Mouse (Mus musculus) brain, adult 2 months (tissue): ENCODE data around the gene Slc25a18.

Experiments
- DNase-seq: peaks from one replicate; pipeline ENCODE4 v3.0.0; 2011; ENCODE audit warnings: low read depth, low spot score

Slc25a18 gene

DNA sequence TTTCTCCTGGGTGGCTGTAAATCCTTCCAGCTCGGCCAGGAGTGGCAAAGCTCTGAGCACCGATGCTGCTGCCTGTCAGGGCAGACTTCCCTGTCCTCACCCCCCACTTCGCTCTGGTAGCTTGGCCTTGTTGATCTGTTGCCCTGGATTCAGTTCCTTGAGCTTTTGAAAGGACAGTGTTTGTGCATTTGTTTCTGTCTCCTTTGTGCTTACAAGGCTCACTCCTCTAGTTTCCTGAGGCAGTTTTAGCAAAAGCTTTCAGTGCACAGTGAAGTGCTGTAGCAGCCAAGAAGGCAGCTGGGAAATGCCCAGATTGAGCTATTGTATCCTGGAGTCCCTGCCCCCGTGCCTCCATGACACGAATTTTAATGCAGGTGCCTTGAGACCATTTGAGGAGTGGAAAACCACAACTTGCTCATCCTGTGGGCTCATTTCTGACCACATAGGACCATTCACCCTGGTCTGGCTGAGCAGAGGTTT is at the start of gene Slc25a18:
Slc25a18 (plus strand) TSS at position 430 of the 480 bp plus-strand sequence.
- peak; percentile 64 for DNase-seq

DNA sequence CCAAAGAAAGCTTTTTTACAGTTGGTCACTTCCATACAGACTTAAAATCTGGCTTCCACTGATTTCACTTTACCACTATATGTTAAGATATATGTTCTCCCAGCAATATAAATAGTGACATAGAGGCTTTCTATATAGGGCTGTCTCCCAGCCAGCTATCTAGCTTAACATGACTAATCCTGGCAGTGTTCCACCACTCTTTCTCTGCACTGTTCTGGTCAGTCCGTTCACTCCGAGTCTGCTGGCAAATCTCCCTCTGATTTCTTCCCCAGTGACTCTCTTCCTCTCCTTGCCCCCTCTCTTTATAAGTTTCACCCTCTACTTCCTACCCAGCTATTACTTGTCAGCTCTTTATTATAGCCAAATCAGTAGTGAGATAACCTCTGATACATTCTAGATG is 47.4 kb upstream of the Slc25a18 start:
- peak; percentile 40 for DNase-seq

DNA sequence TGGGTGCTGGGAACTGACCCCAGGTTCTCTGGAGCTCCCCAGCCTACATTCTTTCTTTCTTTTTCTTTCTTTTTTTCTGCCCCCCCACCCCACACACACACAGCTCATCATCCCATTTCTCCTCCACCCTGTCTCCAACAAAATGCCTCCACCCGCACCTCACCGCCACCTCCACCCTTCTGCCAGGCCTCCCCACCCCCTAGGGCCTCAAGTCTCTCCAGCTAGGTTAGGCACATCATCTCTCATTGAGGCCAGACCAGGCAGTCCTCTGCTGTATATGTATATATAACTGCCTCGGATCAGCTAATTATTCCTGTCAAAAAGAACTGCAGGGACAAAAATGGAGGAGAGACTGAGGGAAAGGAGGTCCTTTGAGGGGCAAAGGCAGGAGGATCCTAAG is 37.4 kb upstream of the Slc25a18 start:
- no peak for DNase-seq

DNA sequence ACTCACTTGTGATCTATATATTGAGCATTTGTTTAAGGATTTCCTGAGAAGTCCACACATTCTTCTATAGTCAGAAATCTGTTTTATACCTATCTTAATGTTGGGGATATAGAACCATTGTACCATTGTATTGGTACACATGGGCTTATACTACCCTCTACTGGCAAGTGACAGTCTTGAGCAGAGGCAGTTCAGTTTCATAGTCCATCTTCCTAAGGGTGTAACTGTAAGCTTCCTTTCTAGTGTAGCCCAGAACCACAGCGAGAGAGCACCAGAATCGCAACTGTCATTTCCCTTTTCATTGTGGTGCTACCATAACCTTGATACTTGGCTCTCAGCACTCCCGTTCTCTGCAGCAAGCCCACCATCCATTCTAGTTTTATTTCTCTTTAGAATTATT is 36.8 kb upstream of the Slc25a18 start:
- peak; percentile 80 for DNase-seq

DNA sequence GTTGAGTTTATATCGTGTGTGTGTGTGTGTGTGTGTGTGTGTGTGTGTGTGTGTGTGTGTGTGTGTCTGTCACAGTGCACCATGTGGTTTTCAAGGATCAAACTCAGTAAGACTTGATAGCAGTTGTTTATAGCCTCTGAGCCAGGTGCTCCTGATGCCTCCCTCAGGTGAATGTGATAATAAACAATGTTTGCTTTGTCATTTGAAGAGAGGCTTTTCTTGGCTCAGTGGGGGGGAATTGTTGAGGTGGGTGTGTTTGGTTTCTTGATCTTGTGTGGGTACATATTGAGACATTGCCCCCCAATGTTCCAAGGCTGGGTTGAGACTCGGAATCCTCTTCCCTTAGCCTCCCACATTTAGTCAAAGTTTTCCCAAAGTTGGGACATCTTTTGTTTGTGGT is 30.2 kb upstream of the Slc25a18 start:
- no peak for DNase-seq

DNA sequence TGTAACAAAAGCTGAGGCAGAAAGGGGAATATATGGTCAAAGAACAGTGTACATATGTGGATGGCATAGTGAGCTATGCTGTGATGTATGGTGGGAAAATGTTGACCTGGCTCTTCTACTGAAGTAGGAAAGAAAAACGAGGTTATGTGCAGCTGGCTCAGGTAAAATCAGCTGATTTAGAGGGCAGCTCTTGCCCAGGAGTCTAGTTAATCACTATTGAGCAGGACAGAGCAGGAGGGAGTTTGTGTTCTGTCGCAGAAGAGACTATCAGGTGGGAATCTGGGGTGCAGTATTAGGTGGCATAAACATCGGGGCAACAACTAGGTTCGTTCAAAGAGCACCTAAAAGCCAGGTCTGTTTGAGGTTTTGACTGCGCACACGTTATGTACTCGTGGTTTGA is 29.1 kb upstream of the Slc25a18 start:
- DNase-seq, result no peak

DNA sequence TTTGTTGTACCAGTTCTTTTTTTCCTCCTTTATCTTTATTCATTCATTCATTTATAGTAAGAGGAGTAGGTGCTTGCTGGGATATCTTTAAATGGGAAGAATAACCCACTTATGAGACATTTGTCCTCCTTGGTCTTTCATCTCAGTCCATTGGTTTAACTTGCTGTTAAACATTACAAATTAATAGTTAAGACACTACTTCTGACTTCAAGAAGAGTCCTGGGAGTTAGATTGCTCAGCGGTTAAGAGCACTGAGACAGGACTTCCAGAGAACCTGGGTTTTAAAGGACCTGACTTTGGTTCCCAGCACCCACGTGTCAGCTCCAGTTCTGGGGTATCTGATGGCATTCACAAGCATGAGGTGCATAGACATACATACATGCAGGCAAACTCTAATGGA is 27.0 kb upstream of the Slc25a18 start:
- no peak for DNase-seq

DNA sequence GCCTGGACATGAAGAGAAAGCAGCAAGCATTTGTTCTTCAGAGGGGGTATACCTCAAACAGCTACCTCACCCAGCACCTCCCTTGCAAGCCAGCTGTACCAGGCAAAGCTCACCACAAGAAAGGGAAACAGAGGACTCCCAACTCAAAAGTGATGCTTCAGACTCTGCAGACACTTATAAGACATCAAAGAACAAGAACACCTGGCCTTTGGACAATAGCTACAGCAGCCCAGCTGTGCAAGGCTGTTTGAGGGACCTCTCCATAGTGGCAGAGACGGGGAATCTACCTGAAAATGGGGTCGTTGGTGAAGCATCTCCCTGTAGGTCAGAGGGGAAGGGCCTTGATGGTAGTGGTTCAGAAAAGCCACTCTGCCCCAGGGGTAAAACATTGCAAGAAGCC is 12.2 kb upstream of the Slc25a18 start:
- DNase-seq, result no peak

DNA sequence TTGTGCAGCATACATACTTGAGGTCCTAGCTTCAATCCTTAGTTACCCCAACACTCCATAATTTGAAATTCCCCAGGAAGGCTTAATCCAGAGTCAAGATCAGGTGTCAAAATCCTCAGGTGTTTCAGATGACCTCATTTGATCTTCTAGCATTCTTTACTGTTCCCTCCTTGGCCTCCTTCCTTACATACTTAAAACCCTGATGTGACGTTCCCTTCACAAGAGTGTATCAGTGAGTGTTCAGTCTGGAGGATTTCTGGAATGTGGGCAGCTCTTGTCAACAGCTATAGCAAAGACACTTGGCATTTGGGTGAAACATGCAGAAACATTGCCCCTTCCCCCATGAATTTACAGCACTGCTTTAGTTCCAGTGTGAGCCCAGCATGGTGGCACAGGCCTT is 3.4 kb upstream of the Slc25a18 start:
- DNase-seq, result no peak

DNA sequence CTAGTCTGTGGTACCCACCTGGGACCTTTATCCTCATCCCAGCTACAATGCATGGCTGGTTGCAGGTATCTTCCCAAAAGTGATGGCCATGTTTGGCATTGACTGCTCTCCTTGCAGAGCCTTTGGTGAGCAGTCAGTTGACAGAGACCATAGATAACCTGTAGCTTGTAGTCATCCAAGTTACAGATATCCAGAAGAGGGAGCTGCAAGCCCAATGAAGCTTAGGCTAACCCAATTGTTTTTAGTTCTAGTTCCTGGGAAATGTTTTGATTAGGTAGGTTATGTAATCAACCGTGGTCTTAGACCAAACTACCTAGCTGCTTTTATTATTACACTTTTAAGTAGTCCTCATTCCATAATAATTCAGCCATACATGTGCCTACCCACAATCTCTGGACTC is 2.0 kb upstream of the Slc25a18 start:
- DNase-seq, result no peak

DNA sequence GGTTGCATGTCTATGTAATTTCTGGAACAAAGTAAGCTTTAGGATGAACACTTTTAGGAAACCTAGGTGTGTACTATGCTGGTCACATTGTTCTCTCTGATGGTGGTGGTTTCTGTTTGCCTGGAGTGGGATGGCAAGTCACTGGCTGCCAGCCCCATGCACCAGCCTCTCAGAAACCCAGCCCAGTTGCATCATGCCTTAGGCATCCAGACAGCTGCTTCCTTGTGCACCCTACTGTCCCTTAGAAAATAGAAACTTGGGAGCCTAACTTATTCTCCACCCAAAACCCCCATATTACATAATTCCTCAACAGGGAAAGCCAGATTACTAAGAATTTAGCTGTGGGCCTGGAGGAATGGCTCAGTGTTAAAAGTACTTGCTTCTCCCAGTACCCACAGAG is 1.4 kb upstream of the Slc25a18 start:
- no peak for DNase-seq

DNA sequence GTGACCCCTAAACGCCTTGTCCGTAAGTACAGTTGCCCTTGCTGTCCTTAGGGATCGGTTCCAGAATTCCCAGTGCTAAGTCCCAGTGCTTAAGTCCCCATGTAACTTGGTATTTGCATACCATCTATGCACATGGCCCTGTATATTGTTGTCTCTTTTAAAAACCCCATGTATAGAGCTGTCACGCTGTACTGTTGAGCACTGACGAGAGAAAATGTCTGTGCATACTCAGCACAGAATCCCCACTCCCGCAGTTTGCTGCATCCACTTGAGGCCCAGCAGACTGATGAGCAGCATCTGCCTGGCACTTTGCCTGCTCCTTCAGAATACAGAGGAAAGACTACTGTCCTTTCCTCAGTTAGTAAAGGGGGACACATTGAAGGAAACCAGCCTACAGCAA is 385 bp downstream of the Slc25a18 start:
- DNase-seq, result no peak

DNA sequence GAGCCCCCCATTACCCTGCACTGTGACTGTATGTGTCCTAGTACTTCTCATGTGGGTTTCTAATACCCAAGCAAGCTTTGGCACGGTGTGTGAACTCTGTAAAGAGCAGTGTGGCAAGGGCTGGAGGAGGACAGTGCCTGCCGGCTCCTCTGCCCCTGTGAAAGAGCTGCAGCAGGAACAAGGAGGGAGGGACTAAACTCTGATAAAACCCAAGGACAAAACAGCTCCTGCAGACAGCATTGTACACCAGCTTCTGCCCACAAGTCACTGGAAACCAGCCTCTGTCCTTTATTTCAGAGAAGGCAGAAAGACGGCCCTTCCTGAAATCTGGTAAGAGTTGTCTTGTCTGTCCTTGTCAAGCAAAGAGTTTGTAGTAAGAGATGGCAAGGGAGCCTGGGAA is 2.9 kb downstream of the Slc25a18 start:
- DNase-seq, result no peak

DNA sequence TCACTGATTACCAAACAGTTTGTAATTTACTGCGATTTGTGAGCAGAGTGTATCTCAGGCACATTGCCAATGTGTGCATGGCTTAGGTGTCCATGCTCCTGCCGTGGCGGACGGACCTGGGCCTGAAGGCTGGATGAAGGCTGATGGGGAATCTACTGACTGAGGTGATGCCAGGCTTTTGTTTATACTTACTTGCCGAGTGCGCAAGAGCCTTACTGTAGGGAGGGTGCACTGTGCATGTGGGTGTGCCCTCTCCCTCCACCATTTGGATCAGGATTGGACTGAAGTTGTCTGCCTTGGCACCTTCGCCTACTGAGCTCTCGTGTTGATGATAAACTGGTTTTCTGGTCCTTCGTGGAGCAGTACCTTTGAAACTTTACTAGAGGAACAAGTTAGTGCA is 4.2 kb downstream of the Slc25a18 start:
- no peak for DNase-seq

DNA sequence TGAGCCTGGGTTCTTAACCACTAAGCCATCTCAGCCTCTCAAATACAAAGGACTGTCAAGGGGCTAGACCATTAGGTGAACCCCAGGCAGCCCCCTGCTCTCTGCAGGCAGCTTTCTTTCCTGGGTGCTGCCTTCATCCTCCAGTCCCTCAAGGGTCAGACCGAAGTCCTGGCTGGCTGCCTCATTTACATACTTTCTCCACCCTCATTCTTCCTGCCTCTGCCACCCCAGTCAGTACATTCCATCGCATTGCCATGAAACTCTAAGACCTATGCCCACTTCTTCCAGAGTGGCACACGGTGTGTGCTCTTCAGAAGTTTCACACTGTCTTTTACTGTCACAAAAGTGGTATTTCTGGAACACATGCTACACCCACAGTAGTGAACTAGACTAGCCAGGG is 4.8 kb downstream of the Slc25a18 start:
- no peak for DNase-seq

DNA sequence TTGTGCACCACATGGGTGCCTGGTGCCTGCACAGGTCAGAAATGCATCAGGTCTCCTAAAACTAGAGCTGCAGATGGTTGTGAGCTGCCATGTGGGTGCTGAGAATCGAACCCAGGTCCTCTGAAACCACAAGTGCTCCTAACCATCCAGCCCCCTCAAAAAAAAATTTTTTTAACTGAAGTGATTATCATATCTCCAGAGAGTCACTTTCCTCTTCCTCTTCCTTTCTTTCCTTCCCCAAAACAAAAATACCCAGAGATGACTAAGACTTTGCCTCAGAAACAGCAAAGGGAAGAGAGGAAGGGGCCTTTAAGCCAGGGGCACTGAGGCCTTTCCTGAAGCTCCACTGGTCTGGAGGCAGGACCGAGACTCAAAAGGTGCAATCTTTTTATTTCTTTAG is 9.6 kb downstream of the Slc25a18 start:
- no peak for DNase-seq

DNA sequence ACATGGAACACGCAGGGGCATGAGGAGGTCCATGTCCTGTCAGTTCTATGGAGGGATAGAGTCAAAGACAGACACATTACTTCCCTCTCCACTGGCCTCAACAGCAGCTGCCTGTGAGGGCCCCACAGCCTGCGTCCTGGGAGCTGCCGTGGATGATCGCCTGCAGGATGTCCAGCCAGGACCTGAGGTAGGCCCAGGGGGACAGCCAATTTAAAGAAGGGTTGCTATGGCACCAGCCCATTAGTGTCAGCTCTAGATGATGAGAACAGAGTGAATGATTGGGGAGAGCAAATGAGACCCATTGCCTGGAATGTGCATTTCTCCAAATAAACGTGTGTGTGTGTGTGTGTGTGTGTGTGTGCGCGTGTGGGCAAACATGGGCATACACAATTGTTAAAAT is 11.0 kb downstream of the Slc25a18 start:
- DNase-seq, result no peak

DNA sequence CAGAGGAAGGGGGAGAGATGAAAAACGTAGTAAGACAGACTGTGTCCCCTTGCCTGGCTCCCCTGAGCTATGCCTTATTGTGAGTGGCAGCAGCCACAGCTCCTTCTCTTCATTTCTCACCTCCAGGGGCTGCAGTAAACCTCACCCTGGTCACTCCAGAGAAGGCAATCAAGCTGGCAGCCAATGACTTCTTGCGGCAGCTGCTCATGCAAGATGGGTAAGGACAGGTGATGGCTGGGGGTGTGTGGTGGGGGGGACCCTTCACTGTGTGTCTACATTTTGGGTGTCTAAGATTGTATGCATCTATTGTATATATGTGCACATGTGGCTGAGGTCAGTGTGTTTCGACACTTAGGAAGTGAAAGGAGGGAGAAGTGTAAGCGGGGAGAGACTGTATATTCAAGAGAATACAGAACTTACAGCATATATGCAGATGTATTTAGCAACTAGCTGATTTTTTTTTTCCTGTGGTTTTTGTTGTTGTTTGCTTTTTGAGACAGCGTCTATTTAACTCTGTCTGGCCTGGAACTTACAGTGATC is 14.8 kb downstream of the Slc25a18 start:
- no peak for DNase-seq

DNA sequence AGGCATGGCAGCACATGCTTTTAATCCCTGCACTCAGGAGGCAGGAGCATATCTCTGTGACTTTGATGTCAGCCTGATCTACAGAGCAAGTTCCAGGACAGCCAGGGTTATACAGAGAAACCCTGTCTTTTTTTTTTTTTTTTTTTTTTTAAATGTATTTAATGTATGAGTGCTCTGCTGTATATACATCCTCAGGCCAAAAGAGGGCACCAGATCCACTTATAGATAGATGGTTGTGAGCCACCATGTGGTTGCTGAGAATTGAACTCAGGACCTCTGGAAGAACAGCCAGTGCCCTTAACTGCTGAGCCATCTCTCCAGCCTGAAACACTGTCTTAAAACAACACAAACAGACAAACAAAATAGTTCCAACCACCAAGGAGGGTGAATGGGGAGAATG is 15.5 kb downstream of the Slc25a18 start:
- peak; percentile 62 for DNase-seq

DNA sequence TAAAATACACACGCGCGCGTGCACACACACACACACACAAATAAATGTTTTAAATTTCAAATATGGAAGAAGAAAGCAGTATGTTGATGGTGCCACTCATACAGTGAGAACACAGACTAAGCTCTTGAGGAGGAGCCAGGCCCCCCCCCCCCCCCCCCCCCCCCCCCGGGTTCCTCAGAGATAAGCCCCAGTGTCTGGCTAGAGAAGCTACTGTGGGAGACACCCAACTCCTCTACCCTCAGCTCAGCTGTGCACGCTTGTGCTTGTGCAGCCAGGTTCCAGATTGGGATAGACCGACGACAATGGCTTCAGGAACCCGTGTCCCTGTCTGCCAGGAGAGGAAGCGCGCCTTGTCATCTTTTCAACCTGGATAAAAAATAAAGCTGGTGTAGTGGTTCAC is 16.8 kb downstream of the Slc25a18 start:
- DNase-seq, result no peak

DNA sequence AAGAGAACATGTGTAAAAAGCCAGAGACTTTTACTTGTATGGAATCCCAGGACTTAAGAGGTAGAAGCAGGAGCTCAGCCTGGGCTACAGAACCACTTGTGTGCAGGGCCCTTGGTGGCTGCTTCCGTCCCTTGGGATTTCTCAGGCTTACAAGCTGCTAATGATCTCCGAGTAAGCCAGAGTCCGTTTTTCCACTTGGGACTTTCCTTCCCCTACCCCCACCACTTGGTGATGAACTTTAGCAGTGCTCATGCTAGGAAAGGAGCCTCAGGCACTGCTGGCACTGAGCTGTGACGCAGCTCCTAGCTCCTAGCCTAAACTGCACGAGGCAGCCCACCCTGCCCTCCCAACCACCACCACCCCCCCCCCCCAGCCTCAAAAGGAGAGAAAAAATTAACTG is 17.3 kb downstream of the Slc25a18 start:
- no peak for DNase-seq

DNA sequence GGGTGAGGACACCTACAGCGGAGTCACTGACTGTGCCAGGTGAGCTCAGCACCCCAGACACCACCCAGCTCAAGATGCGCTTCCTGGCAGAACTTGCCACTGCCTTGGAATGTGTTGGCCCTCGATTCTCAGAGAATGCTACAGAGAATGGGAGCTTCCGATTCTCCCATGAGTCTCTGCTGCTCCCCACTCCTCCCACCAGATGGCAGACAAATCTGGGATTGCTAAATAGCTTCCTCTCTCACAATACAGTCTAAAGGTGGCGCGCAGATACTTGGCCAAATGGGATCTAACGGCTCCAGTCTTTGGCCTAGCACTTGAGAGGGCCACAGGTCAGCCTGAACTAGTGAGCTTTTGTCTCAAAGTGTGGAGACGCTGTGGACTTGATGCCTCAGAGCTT is 19.6 kb downstream of the Slc25a18 start:
- peak; percentile 83 for DNase-seq

DNA sequence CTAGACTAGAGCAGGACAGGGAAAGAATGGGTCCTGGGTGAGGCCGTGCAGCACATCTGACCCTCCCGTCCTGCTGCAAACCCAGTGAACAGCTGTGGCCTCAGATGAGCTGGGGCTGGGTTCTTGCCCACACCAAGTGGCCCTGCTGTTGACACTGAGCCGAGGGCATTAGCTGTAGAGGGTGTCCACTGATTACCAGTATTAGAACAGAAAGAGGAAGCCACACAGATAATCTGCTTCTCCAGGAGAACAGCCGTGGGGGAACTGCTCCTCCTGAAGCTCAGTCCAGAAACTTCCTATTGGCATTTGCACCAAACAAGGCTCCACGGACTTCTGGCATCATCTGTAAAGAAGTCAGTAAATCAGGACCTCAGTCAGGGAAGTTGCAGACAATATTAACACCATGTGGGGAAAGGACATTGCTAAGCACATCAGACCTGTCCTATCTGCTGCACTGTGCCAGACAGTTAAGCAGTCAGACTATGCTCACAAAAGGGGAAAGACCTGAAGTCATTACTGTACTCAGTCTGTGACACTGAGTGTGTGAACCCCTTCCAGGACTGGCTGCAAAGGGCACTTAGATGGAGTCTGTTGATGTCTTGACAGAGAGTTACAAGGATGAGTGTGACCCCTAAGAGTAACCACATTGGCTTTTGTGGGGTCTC is 22.2 kb downstream of the Slc25a18 start:
- no peak for DNase-seq

DNA sequence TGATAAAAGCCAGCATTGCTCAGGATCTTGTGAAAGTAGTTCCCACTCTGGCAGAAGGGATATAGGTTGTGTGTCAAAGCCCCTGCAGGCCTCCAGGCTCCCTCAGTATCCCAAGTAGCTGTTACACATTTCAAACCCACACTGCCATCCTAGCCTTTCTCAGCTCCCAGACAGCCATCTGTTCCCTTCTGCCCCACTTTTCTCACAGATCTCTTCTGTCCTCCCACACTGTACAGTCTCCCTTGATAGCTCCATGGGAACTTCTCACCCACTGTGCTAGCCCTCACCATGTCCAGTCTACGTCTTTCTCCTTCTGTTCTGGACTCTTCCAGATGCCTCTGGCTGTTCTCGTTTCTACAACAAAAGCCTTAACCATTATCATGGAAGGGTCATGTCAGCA is 22.7 kb downstream of the Slc25a18 start:
- DNase-seq, result peak; percentile 87
